Mouse (Mus musculus): ENCODE measurements around the gene Il18rap. TPM values are rescaled to one million over a fixed set of nuclear protein-coding genes. Genes with fewer than 3 reads are reported as not detected.
"Not testable (repeated sequence)": the region's sequence is repeated elsewhere in the genome, so short reads cannot be mapped to it uniquely, and the experiment has no call there.

Gene Il18rap
- polyA plus RNA-seq, 1 experiment from 2014 or later = 0.08 TPM

- WGBS = 73% methylated on average over 14 of the region's 14 CpGs
- H3K4me2 ChIP-seq (ENCODE audit: low read length) = peak overlapping the region; percentile 51
- H3K4me1 ChIP-seq (ENCODE audit: control insufficient read depth, insufficient read depth, low read depth, low read length) = no peaks in the 10 kb centered on the region
- H3K27ac ChIP-seq (ENCODE audit: low read depth, low read length) = no peak overlapping the region
- ATAC-seq = no peak
- H3K27me3 ChIP-seq (replicated peaks; ENCODE audit: control insufficient read depth, insufficient read depth, low read length) = no peaks in the 10 kb centered on the region
- no peaks in the 10 kb centered on the region for H3K9me3 ChIP-seq (ENCODE audit: control insufficient read depth, low read length)
- no peak overlapping the region for H3K9ac ChIP-seq (ENCODE audit: low read depth, low read length)
- H3K36me3 ChIP-seq (ENCODE audit: control insufficient read depth, insufficient read depth, low read length) = no peaks in the 10 kb centered on the region
- no peak overlapping the region; the same call in 1 of the 2 replicates for H3K4me3 ChIP-seq (ENCODE audit: low read length)
Measured at GRCm38 (mm10) chr1:40580269-40580668, 65.1 kb downstream of the Il18rap start.

- no peak overlapping the region for H3K4me3 ChIP-seq (ENCODE audit: low read length)
- no peak overlapping the region for H3K27ac ChIP-seq (ENCODE audit: low read depth, low read length)
- H3K9me3 ChIP-seq (ENCODE audit: control insufficient read depth, low read length) = no peaks in the 10 kb centered on the region
- H3K36me3 ChIP-seq (ENCODE audit: control insufficient read depth, insufficient read depth, low read length) = no peaks in the 10 kb centered on the region
- no peak overlapping the region for H3K4me2 ChIP-seq (ENCODE audit: low read length)
- H3K27me3 ChIP-seq (replicated peaks; ENCODE audit: control insufficient read depth, insufficient read depth, low read length) = no peaks in the 10 kb centered on the region
- no peak overlapping the region for H3K9ac ChIP-seq (ENCODE audit: low read depth, low read length)
- no peak for ATAC-seq
- no peaks in the 10 kb centered on the region for H3K4me1 ChIP-seq (ENCODE audit: control insufficient read depth, insufficient read depth, low read depth, low read length)
- WGBS = 77% methylated on average over 5 of the region's 5 CpGs
Measured at GRCm38 (mm10) chr1:40586776-40587175, 71.6 kb downstream of the Il18rap start.

DNA sequence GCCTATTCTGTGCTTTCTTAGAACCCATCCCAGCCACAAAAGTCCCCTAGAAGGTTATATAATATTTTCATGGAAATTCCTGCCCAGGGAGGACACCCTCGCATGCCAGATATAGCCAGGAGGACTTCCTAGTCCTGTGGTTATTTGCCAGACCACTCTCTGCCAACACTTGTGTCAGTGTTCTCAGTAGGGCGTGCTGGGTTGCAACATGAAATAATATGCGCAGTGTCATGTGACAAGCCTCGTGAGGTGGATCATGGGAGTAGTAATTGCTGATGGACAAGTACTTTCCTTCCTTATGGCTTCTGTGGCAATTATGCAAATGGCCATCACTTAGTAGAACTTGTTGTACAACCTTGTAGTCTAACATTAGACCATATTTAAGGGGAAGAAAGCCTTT is 75.8 kb downstream of the Il18rap start:
- Histone ChIP-seq H3K4me2 (ENCODE audit: low read length) (no peak overlapping the region), H3K4me3 (ENCODE audit: low read length) (no peak overlapping the region), H3K9me3 (ENCODE audit: control insufficient read depth, low read length) (no peaks in the 10 kb centered on the region), H3K9ac (ENCODE audit: low read depth, low read length) (no peak overlapping the region), H3K36me3 (ENCODE audit: control insufficient read depth, insufficient read depth, low read length) (no peaks in the 10 kb centered on the region), H3K4me1 (ENCODE audit: control insufficient read depth, insufficient read depth, low read depth, low read length) (no peaks in the 10 kb centered on the region), H3K27me3 (replicated peaks; ENCODE audit: control insufficient read depth, insufficient read depth, low read length) (no peaks in the 10 kb centered on the region), H3K27ac (ENCODE audit: low read depth, low read length) (no peak overlapping the region)
- no peak for ATAC-seq
- 94% methylated on average over 4 of the region's 4 CpGs for WGBS

GRCm38 (mm10) chr1:40597822-40598221 is 82.7 kb downstream of the Il18rap start:
- H3K9ac ChIP-seq (ENCODE audit: low read depth, low read length) = no peak overlapping the region
- no peak for ATAC-seq
- H3K27ac ChIP-seq (ENCODE audit: low read depth, low read length) = no peak overlapping the region
- WGBS = 63% methylated on average over 5 of the region's 5 CpGs
- H3K4me3 ChIP-seq (ENCODE audit: low read length) = no peak overlapping the region
- H3K4me1 ChIP-seq (ENCODE audit: control insufficient read depth, insufficient read depth, low read depth, low read length) = no peaks in the 10 kb centered on the region
- no peak overlapping the region for H3K4me2 ChIP-seq (ENCODE audit: low read length)
- H3K9me3 ChIP-seq (ENCODE audit: control insufficient read depth, low read length) = no peaks in the 10 kb centered on the region
- H3K36me3 ChIP-seq (ENCODE audit: control insufficient read depth, insufficient read depth, low read length) = no peaks in the 10 kb centered on the region
- no peaks in the 10 kb centered on the region for H3K27me3 ChIP-seq (replicated peaks; ENCODE audit: control insufficient read depth, insufficient read depth, low read length)

DNA sequence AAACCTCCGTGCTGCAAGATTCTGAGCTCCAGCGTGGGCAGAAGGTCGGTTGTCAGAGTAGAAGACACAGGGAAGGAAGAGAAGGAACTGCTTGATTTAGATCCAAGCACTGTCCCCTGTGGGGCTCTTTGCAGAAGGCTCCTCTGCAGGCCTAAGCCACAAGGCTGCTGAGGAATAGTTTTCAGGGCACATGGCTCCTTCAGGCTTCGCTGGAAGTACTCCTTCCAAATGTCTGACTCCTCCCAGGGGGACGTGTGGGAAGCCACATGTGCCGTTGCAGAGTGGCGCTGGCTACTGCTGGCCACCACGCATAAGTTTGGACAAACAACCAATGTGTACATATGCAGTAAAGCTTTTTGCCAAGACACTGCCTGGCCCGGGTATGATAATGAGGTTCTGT is 84.5 kb downstream of the Il18rap start:
- not testable (repeated sequence) for H3K4me1 ChIP-seq (ENCODE audit: control insufficient read depth, insufficient read depth, low read depth, low read length); H3K27me3 ChIP-seq (replicated peaks; ENCODE audit: control insufficient read depth, insufficient read depth, low read length); H3K4me3 ChIP-seq (ENCODE audit: low read length); ATAC-seq; H3K9ac ChIP-seq (ENCODE audit: low read depth, low read length); H3K4me2 ChIP-seq (ENCODE audit: low read length); H3K9me3 ChIP-seq (ENCODE audit: control insufficient read depth, low read length); H3K27ac ChIP-seq (ENCODE audit: low read depth, low read length); H3K36me3 ChIP-seq (ENCODE audit: control insufficient read depth, insufficient read depth, low read length)
- 90% methylated on average over 9 of the region's 9 CpGs for WGBS

- ATAC-seq = no peak
- 88% methylated on average over 25 of the region's 25 CpGs for WGBS
Measured at GRCm38 (mm10) chr1:40600394-40601327, 85.5 kb downstream of the Il18rap start.

More at GRCm38 (mm10) chr1:40600394-40601327, 85.5 kb downstream of the Il18rap start:
- no peaks in the 10 kb centered on the region for H3K36me3 ChIP-seq (ENCODE audit: control insufficient read depth, insufficient read depth, low read length)
- H3K27me3 ChIP-seq (replicated peaks; ENCODE audit: control insufficient read depth, insufficient read depth, low read length) = no peaks in the 10 kb centered on the region
- H3K27ac ChIP-seq (ENCODE audit: low read depth, low read length) = no peak overlapping the region
- H3K4me3 ChIP-seq (ENCODE audit: low read length) = no peak overlapping the region
- no peaks in the 10 kb centered on the region for H3K9me3 ChIP-seq (ENCODE audit: control insufficient read depth, low read length)
- no peak overlapping the region for H3K4me2 ChIP-seq (ENCODE audit: low read length)
- H3K4me1 ChIP-seq (ENCODE audit: control insufficient read depth, insufficient read depth, low read depth, low read length) = no peaks in the 10 kb centered on the region
- H3K9ac ChIP-seq (ENCODE audit: low read depth, low read length) = no peak overlapping the region

Other genes with a start within 250 kb of the Il18rap start
- 0.79 and 1.1 TPM in 2 replicates for gene Il1rl2, start 190.8 kb upstream of the Il18rap start, polyA plus RNA-seq (2015; fragmentation: Nextera tagmentation; extraction: Ambion mirVana)
- gene Il1rl1, start 85.8 kb upstream of the Il18rap start, polyA plus RNA-seq (2015; fragmentation: Nextera tagmentation; extraction: Ambion mirVana) = 0.04 and 0.08 TPM in 2 replicates
- not detected in 2 replicates for gene Il18r1, start 49.8 kb upstream of the Il18rap start, polyA plus RNA-seq (2015; fragmentation: Nextera tagmentation; extraction: Ambion mirVana)
- gene Slc9a4, start 64.7 kb downstream of the Il18rap start, polyA plus RNA-seq (2015; fragmentation: Nextera tagmentation; extraction: Ambion mirVana) = 0.24 TPM in 1 of 2 replicates, not detected in the other
- gene Slc9a2, start 165.2 kb downstream of the Il18rap start, polyA plus RNA-seq (2015; fragmentation: Nextera tagmentation; extraction: Ambion mirVana) = 0.49 and 0.51 TPM in 2 replicates